Mouse (Mus musculus) embryonic facial prominence, embryonic 11.5 days (tissue): ENCODE measurements at regions not wholly inside any gene's neighbourhood (a gene's known extent, or its start where the extent isn't known, plus 50 kb on each side); places are given as distances from the start of the nearest gene placed in this dataset.

Experiments used
- ATAC-seq: fragments of 200-750 bp; cut with Nextera tagmentation; replicated peaks from 2 replicates; pipeline ENCODE4 v1.8.0; 2017; ENCODE audit warnings: low read depth; ENCODE audit not compliant: insufficient number of reproducible peaks, low FRiP score, low TSS enrichment
- DNase-seq: peaks from one replicate; pipeline ENCODE4 v3.0.0-alpha.2; 2015; ENCODE audit warnings: low spot score
- H3K27ac ChIP-seq: fragments of 300-500 bp; sonication (generic); replicated peaks from 2 replicates; pipeline ENCODE4 v1.5.1; 2014; ENCODE audit warnings: mild to moderate bottlenecking, low read depth, low read length, control low read depth
- H3K27me3 ChIP-seq: fragments of 300-500 bp; sonication (generic); 2 replicates; pipeline ENCODE4 v1.6.1; 2014; ENCODE audit warnings: mild to moderate bottlenecking, low read length, moderate library complexity, mixed read lengths; ENCODE audit not compliant: control insufficient read depth, insufficient read depth
- H3K36me3 ChIP-seq: fragments of 300-500 bp; sonication (generic); replicated peaks from 2 replicates; pipeline ENCODE4 v1.6.1; 2014; ENCODE audit warnings: low read depth, mild to moderate bottlenecking, low read length, moderate library complexity, mixed read lengths; ENCODE audit not compliant: control insufficient read depth, insufficient read depth
- H3K4me1 ChIP-seq: fragments of 300-500 bp; sonication (generic); 2 replicates; pipeline ENCODE4 v1.6.1; 2014; ENCODE audit warnings: low read length, mixed read lengths; ENCODE audit not compliant: control insufficient read depth, insufficient read depth
- H3K4me2 ChIP-seq: fragments of 300-500 bp; sonication (generic); 2 replicates; pipeline ENCODE4 v1.6.1; 2014; ENCODE audit warnings: low read depth, mild to moderate bottlenecking, control low read depth, low read length, moderate library complexity
- H3K4me3 ChIP-seq: fragments of 300-500 bp; sonication (generic); 2 replicates; pipeline ENCODE4 v1.5.1; 2014; ENCODE audit warnings: low read depth, low read length, control low read depth
- H3K9ac ChIP-seq: fragments of 300-500 bp; sonication (generic); replicated peaks from 2 replicates; pipeline ENCODE4 v1.6.1; 2014; ENCODE audit warnings: mild to moderate bottlenecking, control low read depth, low read length
- H3K9me3 ChIP-seq: fragments of 300-500 bp; sonication (generic); replicated peaks from 2 replicates; pipeline ENCODE4 v1.6.1; 2016; ENCODE audit warnings: mild to moderate bottlenecking, low read length, inconsistent platforms, mixed read lengths; ENCODE audit not compliant: control insufficient read depth
- WGBS: fragments of 180-500 bp; shearing (Covaris S2); extraction: QIAGEN DNeasy Blood & Tissue Kit; methylation state at CpG from one replicate; pipeline ENCODE4 v1.1.7; 2014; 5-methylcytosine and 5-hydroxymethylcytosine counted together

DNA sequence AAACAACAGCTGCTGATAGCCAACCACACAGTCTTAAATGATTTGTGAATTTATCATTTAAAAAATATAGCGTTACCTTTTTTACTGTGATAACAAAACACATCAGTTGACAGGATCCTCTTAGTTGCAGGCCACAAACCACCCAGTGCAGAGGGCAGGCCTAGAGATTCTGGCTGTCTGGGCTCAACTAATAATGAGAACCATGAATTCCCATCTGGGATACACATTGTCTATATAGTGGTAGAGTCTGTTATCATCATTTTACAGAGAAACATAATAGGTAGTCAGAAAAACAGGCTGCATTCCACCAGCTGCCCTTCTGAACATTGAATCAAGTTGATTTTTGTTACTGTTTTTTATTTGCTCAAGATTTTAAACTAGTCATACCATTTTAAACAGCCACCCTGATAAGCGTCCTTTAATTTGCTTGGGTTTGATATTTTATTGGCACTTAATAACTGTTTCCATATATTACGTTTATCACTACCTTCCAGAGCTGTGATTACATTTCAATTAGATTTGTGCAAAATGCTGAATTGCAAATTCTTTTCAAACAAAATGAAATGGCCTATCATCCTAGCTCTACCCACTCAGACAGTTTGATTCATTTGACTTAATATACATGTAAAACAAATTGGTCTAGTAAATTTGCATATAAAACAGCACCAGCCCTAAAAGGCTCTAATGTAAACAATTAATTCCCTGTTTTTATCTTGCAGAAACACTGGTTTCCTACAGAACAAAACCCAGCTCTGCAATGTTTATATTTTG lies 144.2 kb upstream of the Adam34 start:
- no peak overlapping the region for H3K27ac ChIP-seq
- H3K4me2 ChIP-seq: no peak overlapping the region
- 90% methylated on average over 3 of the region's 3 CpGs for WGBS
- no peak overlapping the region for H3K9ac ChIP-seq
- H3K4me3 ChIP-seq: no peak overlapping the region
- H3K36me3 ChIP-seq: no peaks in the 10 kb centered on the region
- H3K9me3 ChIP-seq: no peaks in the 10 kb centered on the region
- no peaks in the 10 kb centered on the region for H3K27me3 ChIP-seq
- H3K4me1 ChIP-seq: no peaks in the 10 kb centered on the region
- ATAC-seq (no peak), DNase-seq (no peak)
